Mouse (Mus musculus) liver, postnatal 0 days (tissue): ENCODE measurements at regions not wholly inside any gene's neighbourhood (a gene's known extent, or its start where the extent isn't known, plus 50 kb on each side); places are given as distances from the start of the nearest gene placed in this dataset.

Experiments
- CTCF ChIP-seq: sonication (generic); IDR thresholded peaks from 2 replicates; pipeline ENCODE4 v1.5.1; 2016; ENCODE audit warnings: antibody characterized with exemption, low read depth
- EP300 ChIP-seq: IDR thresholded peaks from 2 replicates; pipeline ENCODE4 v1.6.1; 2016; ENCODE audit warnings: antibody characterized with exemption, low read depth, mild to moderate bottlenecking

DNA sequence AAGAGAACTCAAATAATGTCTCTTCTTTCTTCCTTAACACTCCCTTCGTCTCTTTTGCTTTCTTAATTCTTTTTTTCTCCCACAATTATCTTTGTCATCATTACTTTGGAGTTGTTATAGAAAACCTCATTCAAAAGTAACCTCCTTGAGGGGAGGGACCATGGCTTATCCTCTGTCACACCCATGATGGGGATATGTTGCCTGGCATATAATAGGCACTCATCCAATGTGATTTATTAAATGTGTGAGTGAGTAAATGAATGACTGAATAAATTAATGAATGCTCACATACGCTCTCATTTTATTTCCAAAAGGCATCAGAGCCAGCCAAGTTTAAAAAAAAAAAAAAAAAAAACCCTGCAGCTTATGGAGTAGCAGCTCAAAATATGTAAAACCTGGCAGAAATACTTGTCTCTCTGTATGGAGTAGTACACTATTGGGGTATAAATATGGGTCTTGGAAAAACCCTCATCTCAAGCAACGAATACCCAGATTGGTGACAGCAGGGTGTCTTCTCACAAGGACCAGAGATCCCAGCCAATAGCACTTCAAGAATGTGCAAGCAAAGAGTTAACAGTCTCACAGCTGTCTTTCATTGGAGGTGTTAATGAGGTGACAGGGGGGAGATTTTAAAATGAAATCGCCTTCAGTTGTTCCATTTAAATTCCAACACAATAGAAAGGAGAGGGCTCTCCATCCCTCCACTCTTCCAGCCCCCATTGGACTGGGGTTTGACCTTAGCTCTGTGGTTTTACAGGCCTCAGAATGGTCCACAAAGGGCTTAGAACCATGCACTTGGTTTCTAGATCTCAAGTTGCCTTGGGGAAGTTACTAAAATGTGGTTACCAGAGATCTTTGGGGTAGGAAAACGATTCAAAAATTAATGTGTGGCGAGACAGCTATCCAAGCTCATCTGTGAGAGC lies 479.1 kb downstream of the Nfib start:
- no peak for TF ChIP-seq CTCF
- no peak for TF ChIP-seq EP300
